Mouse (Mus musculus) hindbrain, embryonic 11.5 days (tissue): ENCODE data around the gene Edn1. TPM values are rescaled to one million over a fixed set of nuclear protein-coding genes. Genes with fewer than 3 reads are reported as not detected.

Source experiments
- ATAC-seq: fragments of 200-750 bp; cut with Nextera tagmentation; 2 replicates; pipeline ENCODE4 v1.8.0; 2017; ENCODE audit warnings: mild to moderate bottlenecking, moderate TSS enrichment, moderate library complexity; ENCODE audit not compliant: low FRiP score
- DNase-seq: peaks from one replicate; pipeline ENCODE4 v3.0.0-alpha.2; 2015; ENCODE audit warnings: low spot score
- H3K27ac ChIP-seq: fragments of 300-500 bp; sonication (generic); 2 replicates; pipeline ENCODE4 v1.5.1; 2014; ENCODE audit warnings: mild to moderate bottlenecking, low read depth, low read length
- H3K27me3 ChIP-seq: fragments of 300-500 bp; sonication (generic); 2 replicates; pipeline ENCODE4 v1.6.1; 2014; ENCODE audit warnings: mild to moderate bottlenecking, low read length, moderate library complexity, mixed read lengths; ENCODE audit not compliant: control insufficient read depth, insufficient read depth
- H3K36me3 ChIP-seq: fragments of 300-500 bp; sonication (generic); 2 replicates; pipeline ENCODE4 v1.6.1; 2014; ENCODE audit warnings: mild to moderate bottlenecking, low read length, moderate library complexity, mixed read lengths; ENCODE audit not compliant: control insufficient read depth, insufficient read depth
- H3K4me1 ChIP-seq: fragments of 300-500 bp; sonication (generic); replicated peaks from 2 replicates; pipeline ENCODE4 v1.6.1; 2014; ENCODE audit warnings: low read length, mixed read lengths; ENCODE audit not compliant: control insufficient read depth, insufficient read depth
- H3K4me2 ChIP-seq: fragments of 300-500 bp; sonication (generic); replicated peaks from 2 replicates; pipeline ENCODE4 v1.6.1; 2014; ENCODE audit warnings: mild to moderate bottlenecking, low read depth, low read length
- H3K4me3 ChIP-seq: fragments of 300-500 bp; sonication (generic); 2 replicates; pipeline ENCODE4 v1.5.1; 2014; ENCODE audit warnings: low read depth, low read length
- H3K9ac ChIP-seq: fragments of 300-500 bp; sonication (generic); 2 replicates; pipeline ENCODE4 v1.6.1; 2014; ENCODE audit warnings: low read depth, low read length
- H3K9me3 ChIP-seq: fragments of 300-500 bp; sonication (generic); 2 replicates; pipeline ENCODE4 v1.6.1; 2016; ENCODE audit warnings: low read length; ENCODE audit not compliant: control insufficient read depth
- WGBS: fragments of 180-500 bp; shearing (Covaris S2); extraction: QIAGEN DNeasy Blood & Tissue Kit; methylation state at CpG from one replicate; pipeline ENCODE4 v1.1.7; 2014; 5-methylcytosine and 5-hydroxymethylcytosine counted together
- polyA plus RNA-seq: library from polyadenylated mRNA; unstranded; fragments of >200 nt; fragmentation: Nextera tagmentation; extraction: Ambion mirVana; gene quantifications from 2 replicates; pipeline ENCODE4 v1.2.1, GENCODE M21; 2014

The Edn1 gene
- polyA plus RNA-seq = 1.6 and 2.1 TPM in 2 replicates

DNA sequence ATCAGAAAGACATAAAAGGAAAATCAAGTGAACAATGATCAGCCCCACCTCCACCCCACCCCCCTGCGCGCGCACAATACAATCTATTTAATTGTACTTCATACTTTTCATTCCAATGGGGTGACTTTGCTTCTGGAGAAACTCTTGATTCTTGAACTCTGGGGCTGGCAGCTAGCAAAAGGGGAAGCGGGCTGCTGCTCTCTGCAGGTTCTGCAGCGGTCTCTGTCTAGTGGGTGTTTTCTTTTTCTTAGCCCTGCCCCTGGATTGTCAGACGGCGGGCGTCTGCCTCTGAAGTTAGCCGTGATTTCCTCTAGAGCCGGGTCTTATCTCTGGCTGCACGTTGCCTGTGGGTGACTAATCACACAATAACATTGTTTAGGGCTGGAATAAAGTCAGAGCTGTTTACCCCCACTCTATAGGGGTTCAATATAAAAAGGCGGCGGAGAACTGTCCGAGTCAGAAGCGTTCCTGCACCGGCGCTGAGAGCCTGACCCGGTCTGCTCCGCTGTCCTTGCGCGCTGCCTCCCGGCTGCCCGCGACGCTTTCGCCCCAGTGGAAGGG, at the start of gene Edn1:
Gene Edn1 (plus strand): TSS at position 316 of the 561 bp plus-strand sequence.
- Histone ChIP-seq H3K9ac (0 out of 2 replicates have a peak within 1 kb of the TSS, but pooled peaks have one; percentile 24), H3K4me2 (peak within 1 kb of the TSS; percentile 67), H3K9me3 (no peaks in the 10 kb centered on the region), H3K27ac (no peak within 1 kb of the TSS), H3K36me3 (no peaks in the 10 kb centered on the region), H3K4me3 (peak within 1 kb of the TSS; percentile 39), H3K4me1 (no peaks in the 10 kb centered on the region), H3K27me3 (peaks cover 16% of the 10 kb centered on the region)
- ATAC-seq = peak; percentile 54; the same call in 1 of the 2 replicates
- WGBS = under 1% methylated on average over 26 of the region's 26 CpGs
- peak; percentile 56 for DNase-seq

DNA sequence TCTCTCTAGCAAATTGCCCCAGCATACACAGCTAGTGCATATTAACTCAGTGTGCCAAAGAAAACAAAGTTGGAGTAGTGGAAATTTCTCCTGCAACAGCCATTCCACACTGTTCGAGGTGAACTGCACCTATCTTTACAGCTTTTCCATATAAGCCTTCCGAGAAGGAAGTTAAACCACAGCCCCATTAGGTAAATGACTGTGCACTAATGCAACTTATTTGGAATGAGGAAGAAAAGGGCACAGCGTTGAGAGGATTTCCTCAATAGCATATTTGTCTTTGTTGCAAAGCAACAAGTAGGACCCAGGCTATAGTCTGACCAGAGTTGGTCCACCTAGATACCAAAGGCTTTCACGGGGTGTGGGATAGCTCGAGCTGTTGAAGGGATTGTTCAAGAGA, 47.5 kb upstream of the Edn1 start:
- no peaks in the 10 kb centered on the region for H3K9me3 ChIP-seq
- no peak overlapping the region for H3K4me2 ChIP-seq
- no peak overlapping the region for H3K9ac ChIP-seq
- no peaks in the 10 kb centered on the region for H3K27me3 ChIP-seq
- H3K36me3 ChIP-seq = no peaks in the 10 kb centered on the region
- DNase-seq = no peak
- H3K4me1 ChIP-seq = no peaks in the 10 kb centered on the region
- H3K27ac ChIP-seq = no peak overlapping the region
- ATAC-seq = no peak
- H3K4me3 ChIP-seq = no peak overlapping the region
- WGBS = 86% methylated on average over 5 of the region's 5 CpGs

DNA sequence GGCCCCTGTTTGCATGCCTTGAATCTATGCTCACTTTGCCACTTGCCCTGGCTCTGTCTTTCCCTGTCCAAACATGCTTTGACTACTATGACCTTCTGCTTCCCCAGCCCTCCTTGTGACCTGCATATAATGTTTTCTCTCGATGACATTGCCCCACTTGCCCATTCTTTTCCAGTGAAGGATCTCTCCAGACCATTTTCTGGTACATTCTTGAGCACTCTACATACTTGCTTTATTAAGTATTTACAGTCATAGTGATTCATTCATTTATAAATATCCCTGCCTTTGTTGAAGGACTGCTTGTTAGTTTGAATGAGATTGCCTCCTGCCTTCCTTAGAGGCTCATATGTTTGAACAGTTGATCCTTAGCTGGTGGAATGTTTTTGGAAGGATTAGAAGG, 46.2 kb upstream of the Edn1 start:
- Histone ChIP-seq H3K4me1 (no peaks in the 10 kb centered on the region), H3K27me3 (no peaks in the 10 kb centered on the region), H3K4me2 (no peak overlapping the region), H3K4me3 (no peak overlapping the region), H3K9ac (no peak overlapping the region), H3K27ac (no peak overlapping the region), H3K9me3 (no peaks in the 10 kb centered on the region), H3K36me3 (no peaks in the 10 kb centered on the region)
- DNase-seq (no peak), ATAC-seq (no peak)
- 83% methylated on average over 1 of the region's 1 CpGs for WGBS

DNA sequence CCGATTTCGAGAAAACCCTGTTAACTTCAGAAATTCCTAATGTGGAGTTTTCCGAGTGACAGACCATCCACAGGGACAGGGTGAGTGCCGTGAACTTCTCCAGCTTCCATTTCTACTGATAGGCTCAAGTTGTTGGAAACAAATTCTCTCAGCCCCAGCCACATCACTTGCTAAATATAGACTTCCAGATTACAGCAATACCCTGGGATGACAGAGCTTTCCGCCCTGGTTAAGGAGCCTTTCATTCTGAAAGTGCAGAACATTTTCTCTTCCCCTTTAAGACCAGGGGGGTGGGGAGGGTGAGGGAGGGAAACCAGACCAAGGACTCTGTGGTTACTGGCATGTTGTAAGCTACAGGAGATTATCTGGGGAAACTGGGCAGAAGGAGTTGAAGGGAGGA, 42.9 kb upstream of the Edn1 start:
- no peak for DNase-seq
- H3K36me3 ChIP-seq = no peaks in the 10 kb centered on the region
- H3K9me3 ChIP-seq = no peaks in the 10 kb centered on the region
- 87% methylated on average over 5 of the region's 5 CpGs for WGBS
- H3K4me2 ChIP-seq = no peak overlapping the region
- H3K27ac ChIP-seq = no peak overlapping the region
- no peak overlapping the region for H3K4me3 ChIP-seq
- H3K27me3 ChIP-seq = no peaks in the 10 kb centered on the region
- H3K9ac ChIP-seq = no peak overlapping the region
- no peak for ATAC-seq
- no peaks in the 10 kb centered on the region for H3K4me1 ChIP-seq

DNA sequence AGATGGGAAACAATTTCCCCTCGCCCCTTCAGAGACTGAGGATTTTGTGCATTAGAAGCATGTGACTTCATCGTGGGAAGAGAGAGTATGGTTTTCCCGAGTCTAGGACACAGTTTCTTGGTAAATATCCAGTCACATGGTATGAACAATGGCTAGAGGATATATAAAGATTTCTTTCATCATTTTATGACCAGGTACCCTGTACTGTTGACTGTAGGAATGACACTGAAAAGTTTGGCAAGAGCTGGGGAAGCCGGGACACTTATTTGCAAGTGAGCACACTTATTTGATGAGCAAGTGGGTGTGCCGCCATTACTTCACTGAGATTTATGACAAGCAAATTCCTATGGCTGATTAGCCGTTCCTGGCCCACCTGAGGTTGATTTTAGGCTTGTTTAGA, 40.6 kb upstream of the Edn1 start:
- no peaks in the 10 kb centered on the region for H3K4me1 ChIP-seq
- no peak overlapping the region for H3K4me3 ChIP-seq
- WGBS = 93% methylated on average over 6 of the region's 6 CpGs
- H3K9me3 ChIP-seq = no peaks in the 10 kb centered on the region
- H3K9ac ChIP-seq = no peak overlapping the region
- no peaks in the 10 kb centered on the region for H3K27me3 ChIP-seq
- ATAC-seq = no peak
- DNase-seq = no peak
- no peak overlapping the region for H3K27ac ChIP-seq
- H3K4me2 ChIP-seq = no peak overlapping the region
- H3K36me3 ChIP-seq = no peaks in the 10 kb centered on the region

DNA sequence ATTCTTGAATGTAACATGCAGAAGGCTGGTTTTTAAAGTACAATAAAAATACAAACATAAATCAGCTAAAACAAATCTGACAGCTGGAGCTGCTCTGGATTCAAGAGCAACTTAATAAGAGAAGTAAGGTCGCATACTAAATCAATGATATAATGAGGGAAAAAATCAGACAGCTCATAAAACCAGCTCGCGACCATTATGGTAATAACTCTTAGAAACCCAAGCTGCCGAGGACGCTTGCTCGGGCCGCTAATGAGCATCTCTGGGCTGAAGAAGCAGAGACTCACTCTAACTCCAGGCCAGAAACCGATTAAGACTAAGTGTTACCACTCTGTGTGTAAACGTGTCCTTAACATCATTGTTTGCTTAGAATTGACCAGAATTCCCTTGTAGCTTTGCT, 31.2 kb upstream of the Edn1 start:
- H3K9ac ChIP-seq = no peak overlapping the region
- WGBS = 88% methylated on average over 9 of the region's 9 CpGs
- DNase-seq = no peak

DNA sequence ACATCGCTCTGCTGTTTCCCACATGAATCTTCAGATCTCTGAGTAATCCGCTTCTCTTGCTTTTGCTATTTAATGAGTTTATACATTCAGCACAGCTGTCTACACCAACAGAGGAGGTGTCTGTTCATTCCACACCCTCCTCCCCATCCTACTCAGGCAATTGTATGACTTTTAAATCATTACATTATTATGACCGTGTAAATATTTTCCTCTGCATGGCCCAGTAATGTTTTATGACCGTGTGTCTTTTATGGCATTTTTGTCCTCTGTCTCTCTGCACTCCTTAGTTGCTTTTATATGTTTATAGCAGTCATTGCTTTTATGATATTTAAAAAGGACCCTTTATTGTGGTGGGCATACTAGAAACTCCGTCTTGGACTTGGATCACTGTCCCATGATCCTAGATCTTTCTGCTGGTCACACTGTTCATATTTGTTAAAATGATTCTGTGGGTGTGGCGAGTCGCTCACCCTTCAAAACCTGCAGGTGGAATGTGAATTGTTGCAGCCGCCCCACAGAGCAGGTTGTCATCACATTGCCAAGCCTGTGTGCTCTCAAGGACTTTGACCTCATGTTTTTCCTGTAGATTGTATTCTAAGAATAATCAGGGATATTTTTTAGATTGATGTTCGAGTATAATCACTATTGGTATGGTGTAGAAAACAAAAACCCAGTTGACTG, 24.4 kb upstream of the Edn1 start:
- 91% methylated on average over 9 of the region's 9 CpGs for WGBS
- Histone ChIP-seq H3K9ac (no peak overlapping the region), H3K36me3 (no peaks in the 10 kb centered on the region), H3K27me3 (no peaks in the 10 kb centered on the region), H3K9me3 (no peaks in the 10 kb centered on the region), H3K4me2 (no peak overlapping the region), H3K4me3 (no peak overlapping the region), H3K4me1 (no peaks in the 10 kb centered on the region), H3K27ac (no peak overlapping the region)
- DNase-seq (no peak), ATAC-seq (no peak)

More for the DNA sequence above, 31.2 kb upstream of the Edn1 start:
- H3K4me3 ChIP-seq = no peak overlapping the region
- no peaks in the 10 kb centered on the region for H3K36me3 ChIP-seq
- H3K9me3 ChIP-seq = no peaks in the 10 kb centered on the region
- H3K4me2 ChIP-seq = no peak overlapping the region
- no peaks in the 10 kb centered on the region for H3K4me1 ChIP-seq
- no peaks in the 10 kb centered on the region for H3K27me3 ChIP-seq
- ATAC-seq = no peak
- H3K27ac ChIP-seq = no peak overlapping the region

DNA sequence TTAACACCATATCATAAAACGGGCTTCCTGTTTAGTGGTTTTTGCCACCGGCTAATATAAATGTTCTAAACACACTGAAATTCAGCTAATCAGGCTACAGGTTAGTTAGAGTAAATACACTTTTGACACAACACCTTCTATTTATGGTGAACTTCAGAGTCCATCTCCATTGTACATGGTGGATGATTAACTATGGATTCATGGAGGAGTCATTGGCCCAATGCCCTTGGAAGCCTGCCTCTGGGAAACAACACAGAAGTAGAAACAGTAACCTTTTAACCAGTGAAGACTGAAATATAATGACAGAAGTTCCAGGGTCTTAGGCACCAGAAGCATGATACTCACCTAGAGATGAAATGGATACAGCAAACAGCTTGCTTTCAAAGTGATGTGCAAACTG, 23.5 kb upstream of the Edn1 start:
- no peaks in the 10 kb centered on the region for H3K4me1 ChIP-seq
- H3K36me3 ChIP-seq = no peaks in the 10 kb centered on the region
- no peak for DNase-seq
- H3K4me3 ChIP-seq = no peak overlapping the region
- H3K9me3 ChIP-seq = no peaks in the 10 kb centered on the region
- H3K9ac ChIP-seq = no peak overlapping the region
- ATAC-seq = no peak
- WGBS = 100% methylated on average over 2 of the region's 2 CpGs
- H3K27me3 ChIP-seq = no peaks in the 10 kb centered on the region
- no peak overlapping the region for H3K27ac ChIP-seq
- H3K4me2 ChIP-seq = no peak overlapping the region

DNA sequence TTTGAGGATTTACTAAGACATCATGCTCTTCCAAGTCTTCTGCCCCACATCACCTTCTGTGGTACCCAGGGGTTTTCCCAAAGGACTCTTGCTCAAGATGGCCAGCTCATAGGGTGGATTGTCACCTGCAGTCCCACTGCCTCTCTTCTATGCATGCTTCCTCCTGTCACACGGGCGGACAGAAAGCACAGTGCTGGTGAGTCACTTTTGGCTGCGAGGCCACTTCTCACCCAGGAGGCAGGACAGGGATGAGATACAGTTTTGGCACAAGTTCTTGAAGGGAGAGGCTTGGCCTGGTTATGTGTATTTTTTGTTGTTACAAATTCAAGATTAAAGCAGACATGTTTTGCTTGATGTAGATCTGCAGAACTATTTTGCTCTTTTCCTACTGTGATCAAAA, 15.4 kb upstream of the Edn1 start:
- no peak for ATAC-seq
- no peaks in the 10 kb centered on the region for H3K36me3 ChIP-seq
- H3K4me3 ChIP-seq = no peak overlapping the region
- no peak overlapping the region for H3K27ac ChIP-seq
- H3K4me2 ChIP-seq = no peak overlapping the region
- no peak overlapping the region for H3K9ac ChIP-seq
- no peaks in the 10 kb centered on the region for H3K4me1 ChIP-seq
- no peaks in the 10 kb centered on the region for H3K27me3 ChIP-seq
- H3K9me3 ChIP-seq = no peaks in the 10 kb centered on the region
- no peak for DNase-seq
- 86% methylated on average over 3 of the region's 3 CpGs for WGBS
